Mouse (Mus musculus): ENCODE measurements around the gene Arf1.

The Arf1 gene

DNA sequence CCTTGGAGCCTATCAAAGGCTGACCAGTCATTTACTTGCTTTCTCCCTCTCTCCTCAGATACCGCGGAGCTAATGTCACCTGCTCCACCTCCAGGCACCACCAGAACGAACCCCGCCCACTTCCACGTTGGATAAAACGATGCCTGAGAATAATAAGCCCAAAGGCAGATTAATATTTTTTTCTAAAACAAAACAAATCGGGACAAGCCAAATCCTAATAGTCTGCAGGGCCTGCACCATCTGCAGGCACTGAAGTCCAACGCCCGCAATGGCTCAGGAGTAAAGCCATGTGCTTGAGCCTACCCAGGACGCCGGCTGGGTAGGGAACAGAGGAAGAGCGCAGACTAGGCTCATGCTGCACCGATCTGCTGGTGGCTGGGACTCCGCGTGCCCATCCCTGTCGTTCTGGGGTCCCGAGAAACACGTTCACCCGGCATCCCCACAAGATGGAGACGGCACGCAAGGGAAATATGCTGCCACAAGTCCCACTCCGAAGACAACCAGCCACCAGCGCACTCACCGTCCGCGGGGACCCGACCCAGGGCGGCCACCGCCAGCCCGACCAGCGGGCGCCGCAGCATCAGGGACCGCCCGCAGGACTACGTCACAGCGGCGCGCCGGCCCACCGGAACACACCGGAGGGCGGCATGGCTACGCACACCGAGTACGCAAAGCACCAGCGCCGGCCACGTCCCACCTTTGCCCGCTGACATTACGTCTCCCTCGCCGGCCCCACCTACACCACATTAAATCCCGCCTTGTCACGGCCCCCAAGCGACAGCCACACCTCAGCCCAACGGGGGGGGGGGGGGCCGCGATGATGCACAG, 36.6 kb downstream of the Arf1 start:
- DNase-seq (ENCODE audit: low spot score): peak; percentile 91

DNA sequence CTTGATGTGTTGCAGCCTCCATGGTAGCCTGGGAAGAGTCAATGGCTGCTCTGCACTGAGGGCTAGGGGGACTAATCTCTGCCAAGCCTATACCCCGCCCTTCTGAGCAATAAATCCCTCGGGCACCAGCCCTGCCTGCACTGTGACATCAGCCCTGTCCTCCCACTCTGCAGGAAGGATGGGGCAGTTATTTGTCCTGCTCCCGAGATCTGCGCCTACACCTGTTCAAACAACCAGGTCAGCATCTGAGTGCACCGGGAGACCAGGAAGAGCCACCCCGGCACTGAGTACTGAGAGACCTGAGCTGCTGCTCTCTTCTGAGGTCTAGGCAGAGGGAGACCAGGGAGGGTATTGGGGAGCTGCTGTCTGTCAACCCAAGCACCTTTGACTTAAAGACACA, 40.4 kb downstream of the Arf1 start:
- DNase-seq (ENCODE audit: low spot score): no peak

DNA sequence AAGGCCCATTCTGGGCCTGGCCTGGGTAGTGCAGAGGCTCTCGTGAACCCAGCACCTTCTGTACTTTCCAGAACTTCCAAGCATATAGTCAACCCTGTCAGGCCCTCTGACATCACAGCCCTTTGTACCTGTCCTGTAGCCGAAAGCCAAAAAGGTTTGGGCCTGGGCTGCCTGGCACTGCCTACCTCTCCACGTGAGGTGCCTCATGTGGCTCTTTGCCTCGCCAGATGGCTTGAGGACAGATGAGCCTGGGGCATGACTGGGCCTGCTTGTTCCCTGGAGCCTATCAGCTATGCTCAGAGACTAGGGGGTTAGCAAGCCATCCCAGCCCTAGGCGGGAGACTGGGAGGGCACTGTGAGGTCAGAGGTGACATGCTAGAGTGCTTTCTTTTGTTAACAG, 42.6 kb downstream of the Arf1 start:
- DNase-seq (ENCODE audit: low spot score): no peak

DNA sequence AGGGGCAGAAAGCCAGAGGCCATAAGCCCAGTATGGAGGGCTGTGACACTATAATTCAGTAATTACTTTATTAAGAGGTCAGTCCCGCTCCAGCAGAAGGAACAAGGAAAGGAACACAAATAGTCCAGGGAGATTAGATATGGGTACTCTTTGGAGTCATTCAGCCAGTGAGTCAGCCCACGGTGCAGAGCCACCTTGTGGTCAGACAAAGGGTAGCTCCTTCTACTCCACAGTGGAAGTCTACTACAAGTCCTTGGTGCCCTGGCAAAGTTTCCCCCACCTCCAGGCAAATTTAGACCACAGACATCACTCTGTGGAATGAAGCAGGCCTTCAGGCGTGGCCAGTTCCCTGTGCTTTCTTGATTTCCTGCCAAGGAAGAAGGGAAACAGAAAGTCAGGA, 44.2 kb downstream of the Arf1 start:
- peak; percentile 47 for DNase-seq (ENCODE audit: low spot score)

DNA sequence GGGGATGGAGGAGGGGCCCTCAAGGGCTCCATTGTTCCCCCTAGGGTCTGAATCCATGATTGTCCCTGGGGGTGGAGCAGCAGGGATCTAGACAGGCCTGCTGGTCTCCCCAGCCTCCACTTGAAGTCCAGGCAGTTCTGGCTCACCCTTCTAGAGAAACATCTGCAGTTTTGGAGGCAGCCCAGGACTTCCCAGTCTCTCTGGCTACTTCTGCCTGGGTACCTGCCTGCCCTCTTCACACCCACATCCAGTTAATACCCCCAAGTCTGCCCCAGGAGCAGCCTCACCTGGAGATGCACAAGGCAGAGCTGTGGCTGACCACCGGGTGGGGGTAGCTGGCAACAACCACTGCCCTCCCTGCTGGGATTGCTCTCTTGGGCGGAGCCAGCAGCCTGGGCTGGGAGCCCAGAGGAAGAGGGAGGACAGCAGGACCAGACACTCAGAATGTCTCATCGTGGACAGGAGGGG, 45.2 kb downstream of the Arf1 start, which contains the start of gene Gjc2:
Gene Gjc2 (minus strand): TSS at position 350 of the 468 bp plus-strand sequence.
- DNase-seq (ENCODE audit: low spot score): peak; percentile 54

DNA sequence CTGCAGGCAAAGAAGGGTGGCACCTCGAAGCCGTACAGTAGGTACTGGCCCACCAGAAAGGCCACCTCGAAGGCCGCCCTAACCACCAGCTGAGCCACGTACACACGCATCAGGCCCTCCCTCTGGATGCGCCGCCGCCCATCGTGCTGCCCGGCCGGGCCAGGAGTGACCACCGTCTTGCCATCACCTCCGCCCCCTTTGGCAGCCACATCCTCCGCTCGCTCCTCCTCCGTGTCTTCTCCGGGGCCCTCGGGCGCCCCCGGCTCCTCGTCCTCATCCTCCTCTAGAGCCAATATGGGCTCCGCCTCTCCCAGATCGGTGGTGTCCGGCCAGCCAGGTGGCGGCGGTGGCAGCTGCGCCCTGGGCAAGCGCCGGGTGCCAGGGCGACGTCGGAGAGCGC, 51.1 kb downstream of the Arf1 start:
- no peak for DNase-seq (ENCODE audit: low spot score)

DNA sequence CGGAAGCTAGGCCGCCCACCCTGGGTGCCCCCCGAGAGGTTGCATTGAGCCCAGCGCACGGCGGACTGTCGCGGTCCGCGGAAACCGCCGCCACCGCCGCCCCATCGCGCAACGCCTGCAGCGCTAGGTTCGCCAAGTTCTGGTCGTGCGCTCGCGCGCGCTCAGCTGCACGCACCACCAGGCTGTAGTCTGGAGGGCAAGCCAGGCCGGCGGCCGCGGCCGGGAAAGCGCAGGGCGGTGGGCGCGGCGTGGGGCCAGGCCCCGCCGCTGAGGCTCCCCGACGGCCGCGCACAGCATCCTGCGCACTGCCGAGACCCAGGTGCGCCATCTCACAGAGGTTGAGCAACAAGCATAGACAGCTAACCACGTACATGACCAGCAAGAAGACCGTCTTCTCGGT, 51.6 kb downstream of the Arf1 start:
- no peak for DNase-seq (ENCODE audit: low spot score)

DNA sequence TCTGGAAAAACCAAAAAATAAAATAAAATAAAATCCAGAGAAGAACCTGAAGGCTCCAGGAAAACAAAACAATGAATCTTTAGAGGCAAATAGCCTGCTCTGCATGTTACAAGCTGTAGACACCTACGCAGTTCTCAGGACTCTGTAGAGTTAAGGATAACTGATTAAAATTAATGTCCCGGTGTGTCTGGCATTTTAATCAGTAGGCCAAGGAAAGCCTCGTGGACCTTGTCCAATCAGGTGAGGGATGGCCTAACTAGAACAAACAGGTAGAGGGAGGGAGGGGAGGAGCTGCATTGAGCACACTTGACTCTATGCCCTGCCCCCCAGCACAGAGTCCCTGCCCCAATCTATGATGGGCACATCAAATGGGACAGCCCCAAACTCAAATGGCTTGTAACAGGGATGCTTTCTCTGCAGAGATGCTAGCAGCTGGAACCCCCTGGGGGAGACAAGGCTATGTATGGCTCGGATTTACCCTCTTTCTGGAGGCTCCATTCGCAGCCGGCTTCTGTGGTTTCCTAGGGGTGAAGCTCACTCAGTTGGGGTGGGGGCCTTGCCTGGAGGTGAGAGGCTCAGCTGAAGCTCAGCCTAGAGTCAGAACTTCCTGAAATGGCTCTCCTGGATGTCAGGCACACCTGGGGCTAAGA, 53.8 kb downstream of the Arf1 start:
- DNase-seq (ENCODE audit: low spot score): no peak

DNA sequence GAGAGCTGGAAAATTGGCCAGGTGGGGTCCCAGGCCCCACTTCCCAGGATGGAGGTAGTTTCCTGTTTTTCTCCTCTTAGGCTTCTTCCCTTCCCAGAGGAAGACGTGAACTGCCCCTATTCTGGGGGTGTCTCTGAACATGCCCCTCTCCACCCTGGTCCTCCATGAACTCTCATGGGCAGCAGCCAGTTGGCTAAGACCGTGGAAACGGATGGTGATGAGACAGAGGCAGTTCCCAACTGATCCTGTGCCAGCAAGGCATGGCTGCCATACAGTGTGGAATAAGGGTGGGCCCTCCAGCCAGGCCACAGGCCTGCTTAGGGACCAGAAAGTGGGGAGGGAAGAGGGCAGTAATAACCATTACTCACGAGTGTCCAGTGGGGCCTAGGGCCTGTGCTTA, 57.5 kb downstream of the Arf1 start:
- no peak for DNase-seq (ENCODE audit: low spot score)

DNA sequence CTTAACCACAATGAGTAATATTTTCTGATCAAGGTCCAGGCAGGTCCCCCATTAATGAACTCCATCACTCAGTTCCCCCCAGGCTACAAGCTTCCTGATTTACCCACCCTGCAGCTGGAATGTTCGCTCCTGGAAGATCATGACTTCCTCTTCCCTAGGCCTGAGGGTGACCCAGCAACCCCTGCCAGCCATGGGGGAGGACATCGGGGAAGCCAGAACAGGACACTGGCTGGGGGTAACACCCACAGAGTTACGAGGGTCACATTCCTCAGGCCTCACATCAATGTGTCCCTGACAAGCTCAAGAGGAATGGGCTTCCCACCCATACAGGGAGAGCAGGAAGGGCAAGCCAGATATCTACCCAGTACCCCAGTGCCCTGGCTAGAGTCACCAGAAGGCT, 58.3 kb downstream of the Arf1 start:
- no peak for DNase-seq (ENCODE audit: low spot score)

DNA sequence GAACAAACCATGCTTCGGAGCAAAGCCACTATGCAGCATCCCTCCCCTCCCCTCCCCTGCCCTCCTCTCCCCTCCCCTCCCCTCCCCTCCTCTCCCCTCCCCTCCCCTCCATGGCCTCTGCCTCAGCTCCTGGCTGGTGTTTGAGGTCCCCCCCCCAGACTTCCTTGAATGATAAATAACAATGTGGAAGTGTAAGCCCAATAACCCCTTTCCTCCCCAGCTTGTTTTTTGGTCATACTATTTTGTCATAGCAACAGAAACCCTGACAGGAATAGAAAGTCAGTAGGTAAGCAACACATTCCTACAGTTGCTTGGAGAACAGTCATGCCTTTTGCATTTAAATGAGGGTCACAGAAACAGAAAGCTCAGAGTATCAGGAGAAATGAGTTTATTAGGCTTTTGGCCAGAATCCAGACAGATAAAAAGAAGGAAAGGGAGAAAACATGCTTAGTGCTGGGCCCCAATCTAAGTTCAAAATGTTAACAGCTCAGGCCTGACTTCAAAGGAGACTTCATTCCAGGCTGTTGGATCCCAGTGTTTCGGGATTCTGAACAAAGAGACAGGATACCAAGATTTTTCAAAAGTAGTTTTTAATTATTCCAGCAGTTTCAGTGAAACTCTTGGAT, 62.3 kb downstream of the Arf1 start:
- no peak for DNase-seq (ENCODE audit: low spot score)

DNA sequence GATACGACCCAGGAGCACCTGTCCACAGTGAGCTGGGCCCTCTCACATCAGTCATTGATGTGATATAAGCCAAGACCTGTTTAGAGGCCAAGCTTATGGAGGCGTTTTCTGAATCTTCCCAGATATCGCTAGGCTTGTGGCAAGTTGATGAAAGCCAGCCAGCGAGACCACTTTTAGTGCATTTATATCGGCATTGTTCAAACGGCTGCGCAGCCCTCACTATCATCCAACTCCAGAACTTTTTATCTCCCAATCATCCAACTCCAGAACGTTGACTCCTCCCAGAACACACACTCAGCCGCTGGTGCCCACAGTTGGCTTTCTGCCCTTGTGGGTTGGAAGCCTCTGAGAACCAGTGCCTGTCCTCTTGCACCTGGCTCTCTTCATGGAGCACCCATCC, 63.7 kb downstream of the Arf1 start:
- DNase-seq (ENCODE audit: low spot score): no peak

DNA sequence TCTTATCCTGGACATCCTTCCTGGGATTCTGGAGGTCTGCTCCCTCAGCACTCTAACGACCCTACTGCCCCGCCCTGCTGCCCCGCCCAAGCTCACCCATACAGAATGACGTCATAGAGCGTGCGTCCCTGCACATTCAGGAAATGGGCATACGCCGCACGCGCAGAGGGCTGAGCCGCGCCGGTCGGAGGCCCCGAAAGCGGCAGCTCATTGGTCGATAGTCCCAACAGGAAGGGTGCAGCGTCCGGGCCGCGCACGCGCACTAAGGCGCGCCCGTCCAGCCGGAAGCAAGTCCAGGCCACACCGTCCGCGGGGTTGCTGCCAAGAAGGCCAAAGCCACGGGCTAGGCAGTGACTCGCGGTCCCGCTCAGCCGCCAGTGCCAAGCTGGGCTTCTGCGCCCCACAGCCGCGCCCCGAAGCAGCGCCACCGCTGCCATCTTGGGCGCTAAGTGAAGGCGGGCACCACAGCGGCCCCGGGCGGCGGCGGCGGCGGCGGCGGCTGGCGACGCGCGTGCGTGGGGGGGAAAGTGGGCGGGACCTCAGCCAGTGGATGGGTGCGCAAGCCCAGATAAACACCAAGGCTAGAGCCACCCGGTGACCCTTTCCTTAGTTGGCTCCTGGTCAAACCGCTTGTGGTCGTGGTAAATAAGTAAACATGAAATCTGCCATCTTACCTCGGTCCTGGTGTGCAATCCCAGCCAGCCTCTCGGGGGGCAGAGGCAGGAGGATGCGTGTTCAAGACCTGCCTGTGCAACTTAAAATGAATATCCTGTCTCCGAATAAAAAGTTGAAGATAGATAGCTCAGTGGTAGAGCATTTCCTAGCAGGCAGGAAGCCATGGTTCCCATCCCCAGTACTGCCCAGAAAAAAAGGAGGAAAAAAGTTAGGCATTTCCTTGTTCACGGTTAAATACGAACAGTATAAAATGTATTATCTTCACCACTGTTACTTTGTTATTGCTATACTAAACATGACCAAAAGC, 64.5 kb downstream of the Arf1 start, which contains the start of gene Iba57:
Gene Iba57 (minus strand): TSS at position 485 of the 982 bp plus-strand sequence.
- DNase-seq (ENCODE audit: low spot score): peak; percentile 99

DNA sequence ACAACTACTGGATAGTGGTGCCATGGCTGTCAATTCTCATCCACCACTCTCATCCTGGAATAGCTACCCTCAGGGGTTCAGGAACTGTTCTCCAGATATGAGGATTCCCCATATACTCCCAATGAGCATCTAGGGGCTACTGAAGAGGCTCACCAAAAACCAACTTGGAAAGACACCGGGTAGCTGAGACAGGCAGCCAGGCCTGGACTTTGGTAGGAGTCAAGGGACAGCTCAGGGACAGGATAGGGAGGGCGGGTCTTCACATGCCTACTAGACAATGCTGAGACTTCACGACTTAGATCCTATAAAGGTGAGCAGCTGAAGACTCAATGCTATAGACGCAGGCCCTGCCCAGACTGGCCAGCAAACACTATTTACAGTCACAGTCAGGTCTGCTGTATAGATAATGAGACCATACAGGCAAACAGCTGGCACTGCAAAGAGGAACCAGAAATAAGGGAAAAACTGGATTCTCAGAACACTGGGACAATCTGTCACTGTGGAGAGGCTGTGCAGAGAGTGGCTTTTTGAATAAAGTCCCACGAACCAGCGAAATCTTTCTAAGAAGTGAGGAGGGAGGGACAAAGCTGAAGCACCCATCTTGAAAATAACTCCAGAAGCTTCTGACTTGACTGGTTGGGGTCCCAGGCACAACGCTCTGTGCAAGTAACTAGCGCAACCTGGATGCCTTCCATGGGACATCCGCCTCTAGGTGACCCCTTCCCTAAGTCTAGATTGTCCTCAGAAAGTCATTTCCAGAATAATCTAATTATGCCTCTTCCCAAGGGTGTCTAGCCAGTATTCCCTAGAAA, 65.4 kb downstream of the Arf1 start:
- DNase-seq (ENCODE audit: low spot score): no peak

All from testis, postnatal 14 days (tissue).